Mouse (Mus musculus) lung, embryonic 14.5 days (tissue): Measurements from ENCODE around the gene Gpnmb. TPM values are rescaled to one million over a fixed set of nuclear protein-coding genes. Genes with fewer than 3 reads are reported as not detected.

Experiments
- ATAC-seq: fragments of 200-750 bp; cut with Nextera tagmentation; 2 replicates; pipeline ENCODE4 v1.8.0; 2017; ENCODE audit warnings: mild to moderate bottlenecking, moderate TSS enrichment, moderate library complexity; ENCODE audit not compliant: insufficient read depth
- DNase-seq: peaks from one replicate; pipeline ENCODE4 v3.0.0-alpha.2; 2015
- H3K27ac ChIP-seq: fragments of 300-500 bp; sonication (generic); 2 replicates; pipeline ENCODE4 v1.5.1; 2014; ENCODE audit warnings: low read depth, mild to moderate bottlenecking, moderate library complexity
- H3K27me3 ChIP-seq: fragments of 300-500 bp; sonication (generic); 2 replicates; pipeline ENCODE4 v1.6.1; 2014; ENCODE audit warnings: low read length, control low read depth; ENCODE audit not compliant: insufficient read depth
- H3K36me3 ChIP-seq: fragments of 300-500 bp; sonication (generic); 2 replicates; pipeline ENCODE4 v1.6.1; 2014; ENCODE audit warnings: control low read depth; ENCODE audit not compliant: insufficient read depth
- H3K4me1 ChIP-seq: fragments of 300-500 bp; sonication (generic); 2 replicates; pipeline ENCODE4 v1.6.1; 2014; ENCODE audit warnings: antibody characterized with exemption, control low read depth; ENCODE audit not compliant: insufficient read depth
- H3K4me2 ChIP-seq: fragments of 300-500 bp; sonication (generic); 2 replicates; pipeline ENCODE4 v1.6.1; 2014; ENCODE audit warnings: mild to moderate bottlenecking
- H3K4me3 ChIP-seq: fragments of 300-500 bp; sonication (generic); 2 replicates; pipeline ENCODE4 v1.5.1; 2014; ENCODE audit warnings: low read depth, low read length
- H3K9ac ChIP-seq: fragments of 300-500 bp; sonication (generic); 2 replicates; pipeline ENCODE4 v1.6.1; 2014
- H3K9me3 ChIP-seq: fragments of 300-500 bp; sonication (generic); 2 replicates; pipeline ENCODE4 v1.6.1; 2016; ENCODE audit warnings: low read depth, low read length, control low read depth
- CTCF ChIP-seq: IDR thresholded peaks from 2 replicates; pipeline ENCODE4 v1.5.1; 2016; ENCODE audit warnings: antibody characterized with exemption, low read depth
- WGBS: fragments of 180-500 bp; shearing (Covaris S2); extraction: QIAGEN DNeasy Blood & Tissue Kit; methylation state at CpG from one replicate; pipeline ENCODE4 v1.1.7; 2014; 5-methylcytosine and 5-hydroxymethylcytosine counted together
- polyA plus RNA-seq: library from polyadenylated mRNA; unstranded; fragments of >200 nt; fragmentation: Nextera tagmentation; extraction: Ambion mirVana; gene quantifications from 2 replicates; pipeline ENCODE4 v1.2.1, GENCODE M21; 2014

Gpnmb gene
- polyA plus RNA-seq, 1 experiment from 2014 or later = 0.21 TPM

DNA sequence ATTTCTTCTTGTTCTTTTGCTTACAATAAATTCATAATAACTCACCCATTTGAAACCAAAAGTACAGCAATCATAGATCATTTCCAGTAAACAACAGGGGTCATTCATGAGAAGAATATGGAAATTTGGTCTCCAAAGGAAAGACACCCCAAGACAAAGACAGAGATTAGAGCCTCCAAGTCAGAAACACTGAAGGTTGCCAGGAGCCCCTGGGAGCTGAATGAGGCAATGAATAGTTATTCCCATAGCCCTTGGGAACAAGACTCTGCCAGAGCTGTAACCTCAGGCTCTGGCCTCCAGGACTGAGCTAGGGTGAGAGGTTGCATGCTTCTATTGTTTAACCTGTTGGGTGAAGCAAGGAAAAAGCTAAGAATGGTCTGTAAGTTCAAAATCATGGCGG, 17.0 kb upstream of the Gpnmb start:
- Histone ChIP-seq H3K4me3 (no peak overlapping the region), H3K9ac (no peak overlapping the region), H3K4me1 (no peaks in the 10 kb centered on the region; the same call in 1 of the 2 replicates), H3K4me2 (no peak overlapping the region), H3K9me3 (no peaks in the 10 kb centered on the region), H3K27me3 (no peaks in the 10 kb centered on the region), H3K27ac (no peak overlapping the region), H3K36me3 (no peaks in the 10 kb centered on the region)
- DNase-seq (no peak), ATAC-seq (no peak)
- no peak for TF ChIP-seq CTCF
- 88% methylated on average over 1 of the region's 1 CpGs for WGBS

DNA sequence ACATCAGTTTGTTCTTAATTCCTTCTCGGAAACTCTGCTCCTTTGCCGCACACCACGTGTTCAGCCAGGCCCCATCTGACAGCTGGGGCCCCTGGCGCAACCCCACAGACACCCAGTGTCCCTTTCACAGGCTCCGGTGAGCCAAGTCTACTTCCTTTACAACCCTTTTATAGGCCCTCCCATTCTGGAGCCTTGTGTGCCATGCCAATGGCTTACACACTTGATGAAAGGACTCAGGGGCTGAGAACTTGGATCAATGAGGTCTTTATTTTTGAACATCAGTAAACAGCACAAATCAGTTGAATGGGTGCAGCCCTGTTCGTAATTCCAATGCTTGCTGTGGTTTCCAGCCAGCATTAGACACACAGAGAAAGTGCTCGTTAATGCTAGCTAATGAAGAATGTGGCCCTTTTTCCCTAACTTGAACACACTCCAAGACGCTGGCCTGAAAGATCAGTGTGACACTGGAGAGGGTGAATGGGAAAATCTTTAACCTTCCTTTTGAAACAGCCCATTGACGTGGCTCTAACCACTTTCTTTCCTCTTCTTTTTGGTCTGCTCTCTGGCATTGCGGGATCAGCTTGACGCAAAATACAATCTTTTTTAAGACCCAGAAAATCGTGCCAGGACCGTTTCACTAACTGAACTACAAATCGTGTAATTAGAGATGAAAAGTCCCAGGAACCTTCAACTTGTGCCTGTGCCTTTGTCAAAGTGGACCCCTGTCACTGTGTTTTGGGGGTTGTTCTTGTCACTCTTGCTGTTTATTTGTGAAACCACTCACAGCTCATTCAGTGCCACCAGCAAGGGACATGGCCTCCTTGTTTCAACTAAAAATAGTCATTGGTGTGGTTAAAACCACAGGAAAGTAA, 15.0 kb upstream of the Gpnmb start:
- Histone ChIP-seq H3K9ac (no peak overlapping the region), H3K9me3 (no peaks in the 10 kb centered on the region), H3K4me1 (no peaks in the 10 kb centered on the region; the same call in 1 of the 2 replicates), H3K36me3 (no peaks in the 10 kb centered on the region), H3K27me3 (no peaks in the 10 kb centered on the region), H3K27ac (no peak overlapping the region), H3K4me3 (no peak overlapping the region), H3K4me2 (no peak overlapping the region)
- no peak for ATAC-seq
- TF ChIP-seq CTCF = no peak
- 68% methylated on average over 14 of the region's 14 CpGs for WGBS
- no peak for DNase-seq

DNA sequence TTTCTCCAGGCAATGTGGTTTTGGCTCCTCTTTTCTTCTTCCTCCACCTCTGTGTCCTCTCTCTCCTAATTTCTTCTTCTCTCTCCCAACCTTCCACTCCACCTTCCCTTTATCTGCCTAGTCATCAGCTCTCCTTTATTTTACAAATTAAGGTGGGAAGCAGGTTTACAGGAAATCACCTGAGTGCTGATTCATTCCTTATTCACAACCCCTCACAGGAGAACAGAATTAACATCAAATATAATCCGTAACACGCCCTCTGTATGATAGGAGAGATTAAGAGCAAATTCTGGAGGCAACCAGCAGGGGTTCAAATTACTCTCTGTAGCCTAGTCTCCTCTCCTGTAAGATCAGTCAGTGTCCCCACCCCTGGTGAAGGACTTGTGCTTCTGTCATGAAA, 14.0 kb upstream of the Gpnmb start:
- Histone ChIP-seq H3K27ac (no peak overlapping the region), H3K9me3 (no peaks in the 10 kb centered on the region), H3K4me1 (no peaks in the 10 kb centered on the region), H3K27me3 (no peaks in the 10 kb centered on the region), H3K9ac (no peak overlapping the region), H3K4me2 (no peak overlapping the region), H3K4me3 (no peak overlapping the region), H3K36me3 (no peaks in the 10 kb centered on the region)
- DNase-seq (no peak), ATAC-seq (no peak)
- no peak for TF ChIP-seq CTCF
- WGBS = 74% methylated on average over 2 of the region's 2 CpGs

DNA sequence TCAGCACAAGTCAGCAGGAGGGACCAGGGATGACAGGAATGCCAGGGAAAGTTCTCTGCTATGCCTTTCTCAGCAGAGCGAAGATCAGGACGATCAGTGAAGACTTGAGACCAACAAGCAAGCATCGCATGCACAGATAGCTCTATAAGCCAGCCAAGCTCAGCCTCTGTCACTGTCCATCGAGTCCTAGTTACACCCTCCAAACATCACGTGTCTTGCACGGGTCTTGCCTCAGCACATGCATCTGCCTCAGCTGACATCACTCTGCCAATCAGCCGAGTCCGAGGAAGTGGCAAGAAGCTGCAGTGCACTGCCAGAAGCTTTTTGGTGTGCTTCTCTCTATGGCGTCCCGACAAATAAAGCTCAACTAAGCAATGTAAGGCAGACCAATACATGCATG, 13.0 kb upstream of the Gpnmb start:
- H3K4me1 ChIP-seq = no peaks in the 10 kb centered on the region
- DNase-seq = no peak
- no peaks in the 10 kb centered on the region for H3K36me3 ChIP-seq
- no peak overlapping the region for H3K27ac ChIP-seq
- H3K4me2 ChIP-seq = no peak overlapping the region
- no peak for ATAC-seq
- no peaks in the 10 kb centered on the region for H3K9me3 ChIP-seq
- no peak overlapping the region for H3K4me3 ChIP-seq
- WGBS = 76% methylated on average over 10 of the region's 10 CpGs
- H3K9ac ChIP-seq = no peak overlapping the region
- TF ChIP-seq CTCF = no peak
- H3K27me3 ChIP-seq = no peaks in the 10 kb centered on the region

DNA sequence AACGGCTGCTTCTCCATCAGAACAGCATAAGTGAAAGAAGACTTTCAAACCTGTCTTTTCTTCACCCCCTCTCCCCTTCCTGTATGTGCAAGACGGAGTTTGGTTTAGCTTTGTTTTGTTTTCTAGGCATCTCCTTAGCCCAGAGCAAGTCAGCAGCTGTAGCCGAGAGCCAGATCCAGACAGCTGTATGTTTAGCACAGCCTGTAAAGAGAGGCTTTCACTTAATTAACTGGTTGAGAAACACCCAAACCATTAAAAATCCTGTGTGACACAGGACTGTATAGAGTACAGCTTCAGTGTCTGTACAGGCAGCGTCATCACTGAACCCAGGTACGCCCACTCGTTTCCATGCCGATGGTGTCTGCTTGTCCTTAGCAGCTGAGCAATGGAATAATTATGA, 11.1 kb upstream of the Gpnmb start:
- Histone ChIP-seq H3K9me3 (no peaks in the 10 kb centered on the region), H3K4me3 (no peak overlapping the region), H3K27me3 (no peaks in the 10 kb centered on the region), H3K4me2 (no peak overlapping the region), H3K9ac (no peak overlapping the region), H3K27ac (no peak overlapping the region), H3K36me3 (no peaks in the 10 kb centered on the region), H3K4me1 (no peaks in the 10 kb centered on the region)
- ATAC-seq = no peak
- no peak for TF ChIP-seq CTCF
- 79% methylated on average over 7 of the region's 7 CpGs for WGBS
- DNase-seq = no peak

DNA sequence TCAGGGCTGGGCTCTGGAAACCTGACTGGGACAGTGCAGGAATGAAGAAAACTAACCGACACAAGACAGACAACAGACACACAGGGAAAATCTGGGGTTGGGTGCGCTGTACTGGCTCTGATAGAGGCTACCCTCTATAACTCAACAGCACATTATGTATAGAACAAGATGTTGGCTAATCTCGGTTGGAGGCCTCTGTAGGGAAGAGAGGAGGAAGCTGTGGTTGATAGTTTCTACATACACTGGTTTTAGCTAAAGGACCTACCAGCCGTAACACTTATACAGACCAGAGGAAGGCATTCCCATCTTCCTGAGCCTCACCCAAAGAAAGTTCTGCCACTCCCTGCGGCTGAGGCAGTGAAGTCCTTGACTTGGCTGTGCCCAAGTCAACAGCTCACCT, 9.8 kb upstream of the Gpnmb start:
- H3K4me1 ChIP-seq = no peaks in the 10 kb centered on the region
- 83% methylated on average over 5 of the region's 5 CpGs for WGBS
- H3K27me3 ChIP-seq = no peaks in the 10 kb centered on the region
- no peak overlapping the region for H3K27ac ChIP-seq
- DNase-seq (no peak), ATAC-seq (no peak)
- H3K9ac ChIP-seq = no peak overlapping the region
- H3K4me2 ChIP-seq = no peak overlapping the region
- no peak for TF ChIP-seq CTCF
- no peaks in the 10 kb centered on the region for H3K36me3 ChIP-seq
- no peaks in the 10 kb centered on the region for H3K9me3 ChIP-seq
- no peak overlapping the region for H3K4me3 ChIP-seq

DNA sequence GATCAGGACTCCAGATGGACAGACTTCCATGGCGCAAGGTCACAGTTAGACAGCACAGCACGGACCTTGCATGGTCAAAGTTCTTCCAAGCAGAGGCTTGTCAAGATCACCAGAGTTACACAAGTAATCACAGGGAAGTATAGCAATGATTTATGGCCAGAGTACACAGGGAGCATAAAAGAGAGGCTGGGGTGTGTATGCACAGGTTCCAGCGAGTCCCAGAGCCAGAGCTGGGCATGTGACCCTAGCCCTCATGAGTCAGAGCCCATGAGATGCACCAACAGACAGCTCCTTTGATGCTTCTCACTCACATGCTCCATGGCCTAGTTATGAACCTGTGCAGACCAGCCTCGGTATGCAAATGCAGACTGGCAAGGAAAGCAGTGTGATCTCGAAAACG, 8.3 kb upstream of the Gpnmb start:
- TF ChIP-seq CTCF = no peak
- H3K27ac ChIP-seq = no peak overlapping the region
- H3K36me3 ChIP-seq = no peaks in the 10 kb centered on the region
- no peak overlapping the region for H3K9ac ChIP-seq
- ATAC-seq = no peak
- H3K4me2 ChIP-seq = no peak overlapping the region
- WGBS = 81% methylated on average over 6 of the region's 6 CpGs
- no peak for DNase-seq
- no peaks in the 10 kb centered on the region for H3K4me1 ChIP-seq
- H3K4me3 ChIP-seq = no peak overlapping the region
- H3K9me3 ChIP-seq = no peaks in the 10 kb centered on the region
- no peaks in the 10 kb centered on the region for H3K27me3 ChIP-seq
